Mouse (Mus musculus) kidney, adult 9 months (tissue): ENCODE data around the gene Akap13.

Source experiments
- DNase-seq: peaks from one replicate; pipeline ENCODE4 v3.0.0; 2022

The Akap13 gene

GRCm38 (mm10) chr7:75686046-75686826 is 230.9 kb downstream of the Akap13 start:
- no peak for DNase-seq

GRCm38 (mm10) chr7:75686827-75687164 is 231.5 kb downstream of the Akap13 start:
- DNase-seq = no peak

- DNase-seq = no peak
Measured at GRCm38 (mm10) chr7:75688144-75688543, 232.8 kb downstream of the Akap13 start.

DNA sequence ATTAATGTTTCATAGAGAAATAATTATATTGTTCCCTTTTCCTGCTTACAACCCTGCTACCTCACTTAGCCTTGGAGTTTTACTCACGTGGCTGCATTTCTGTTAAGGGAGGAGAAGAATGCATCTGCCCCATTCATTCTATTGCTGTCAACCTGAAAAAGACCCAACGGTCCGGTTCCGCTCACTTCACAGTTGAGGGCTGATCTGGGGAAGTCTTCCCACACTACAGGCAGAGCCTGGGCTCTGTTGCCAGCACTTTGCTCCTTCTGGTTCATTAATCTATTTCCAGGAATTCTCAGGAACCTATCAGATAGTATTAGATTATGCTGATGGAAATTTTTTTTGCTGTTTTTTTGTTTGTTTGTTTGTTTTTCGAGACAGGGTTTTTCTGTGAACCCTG is 239.4 kb downstream of the Akap13 start:
- no peak for DNase-seq

- no peak for DNase-seq
Measured at GRCm38 (mm10) chr7:75699836-75700235, 244.5 kb downstream of the Akap13 start.

GRCm38 (mm10) chr7:75700771-75701345 is 245.5 kb downstream of the Akap13 start:
- DNase-seq = no peak

DNA sequence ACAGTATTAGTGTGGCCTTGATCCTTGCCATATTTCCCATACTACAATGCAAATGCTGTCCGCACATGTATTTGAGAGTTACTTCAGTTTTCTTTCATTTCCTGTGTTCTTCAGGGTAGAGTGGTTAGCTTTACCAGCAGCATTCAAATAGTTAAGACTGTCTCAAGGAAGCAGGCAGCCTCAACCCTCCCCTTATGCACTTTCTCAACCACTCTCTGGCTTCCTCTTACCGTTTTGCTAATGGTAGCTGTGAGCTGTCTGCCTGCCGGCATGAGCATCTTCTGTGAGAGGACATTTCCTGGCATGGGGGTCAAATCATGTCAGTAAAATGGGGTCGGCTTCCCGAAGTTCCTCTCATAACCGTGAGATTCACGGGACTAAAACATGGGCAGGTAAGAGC is 246.4 kb downstream of the Akap13 start:
- DNase-seq = no peak

DNA sequence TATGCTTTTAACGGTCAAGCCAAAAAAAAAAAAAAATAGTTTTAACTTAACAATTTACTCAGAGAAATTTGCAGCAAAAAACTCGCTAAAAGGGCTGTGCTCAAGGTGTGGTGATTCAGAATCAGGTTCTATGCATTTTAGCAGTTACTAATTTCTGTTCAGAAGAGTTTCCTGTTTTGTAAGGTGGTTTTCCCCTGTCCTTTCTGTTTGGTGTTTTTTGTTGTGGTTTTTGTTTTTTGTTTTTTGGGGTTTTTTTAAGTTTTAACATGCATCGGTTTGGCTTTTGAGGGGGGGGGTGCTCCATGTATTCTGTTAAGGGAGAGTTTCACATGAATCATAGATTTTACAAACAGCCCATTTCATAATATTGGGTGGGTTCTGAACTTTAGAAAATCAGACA is 247.0 kb downstream of the Akap13 start:
- DNase-seq = no peak

GRCm38 (mm10) chr7:75702966-75703645 is 247.8 kb downstream of the Akap13 start:
- no peak for DNase-seq

GRCm38 (mm10) chr7:75704862-75705261 is 249.5 kb downstream of the Akap13 start:
- no peak for DNase-seq

DNA sequence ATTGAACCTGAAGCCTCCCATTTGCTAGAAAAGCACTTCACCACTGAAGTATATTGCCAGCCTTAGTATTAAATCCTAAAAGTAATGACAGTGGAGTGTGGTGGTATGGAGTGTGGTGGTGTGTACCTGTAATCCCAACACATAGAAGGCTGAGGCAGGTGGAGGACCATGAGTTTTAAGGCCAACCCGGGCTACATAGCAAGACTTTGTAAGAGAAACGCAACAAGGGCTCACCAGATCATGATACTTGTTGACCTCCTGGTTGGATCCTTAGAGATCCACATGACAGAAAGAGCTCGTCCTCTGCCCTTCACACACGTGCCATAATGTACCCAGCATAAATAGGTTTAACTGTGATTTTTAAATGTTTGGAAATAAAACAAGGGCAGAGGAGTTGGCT is 254.6 kb downstream of the Akap13 start:
- DNase-seq = no peak

- no peak for DNase-seq
Measured at GRCm38 (mm10) chr7:75710920-75711319, 255.6 kb downstream of the Akap13 start.

DNA sequence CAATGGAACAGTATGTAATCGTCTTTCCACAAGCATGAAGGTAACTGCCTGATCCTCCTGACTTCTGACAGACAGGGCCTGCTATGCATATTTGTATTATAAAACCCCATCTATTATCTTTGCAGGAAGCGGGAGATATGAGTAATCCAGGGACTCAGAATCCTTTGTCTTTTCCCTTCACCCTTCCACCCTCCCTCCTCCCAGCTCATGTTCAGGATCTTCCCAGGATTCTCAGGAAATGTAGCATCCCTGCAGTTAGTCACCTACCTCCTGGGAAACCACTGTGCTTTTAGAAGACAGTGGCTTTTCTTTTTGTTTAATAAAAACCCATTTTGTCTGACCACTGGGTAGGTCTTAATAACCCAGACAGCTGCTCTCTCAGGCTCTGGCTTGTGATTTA is 256.1 kb downstream of the Akap13 start:
- no peak for DNase-seq

- DNase-seq = no peak
Measured at GRCm38 (mm10) chr7:75712808-75713207, 257.5 kb downstream of the Akap13 start.

GRCm38 (mm10) chr7:75713959-75714358 is 258.6 kb downstream of the Akap13 start:
- DNase-seq = no peak

DNA sequence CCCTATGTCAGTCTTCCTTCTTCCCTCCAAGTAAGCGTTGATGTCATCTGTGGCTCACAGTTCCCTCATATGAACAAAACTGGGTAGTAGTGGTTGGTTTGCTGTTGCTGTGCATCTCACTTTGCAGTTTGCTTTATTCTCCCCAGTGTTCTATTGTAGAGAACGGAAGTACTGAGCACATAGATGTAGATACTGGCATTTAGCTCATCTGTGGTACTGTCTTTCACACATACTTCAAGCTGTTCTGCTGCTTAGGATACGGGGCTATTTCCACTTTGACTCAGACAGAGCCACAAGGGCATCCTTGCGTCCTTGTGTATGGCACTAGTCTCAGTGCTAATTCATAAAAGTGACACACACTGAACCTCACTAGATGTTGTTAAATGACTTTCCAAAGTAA is 259.7 kb downstream of the Akap13 start:
- DNase-seq = no peak

DNA sequence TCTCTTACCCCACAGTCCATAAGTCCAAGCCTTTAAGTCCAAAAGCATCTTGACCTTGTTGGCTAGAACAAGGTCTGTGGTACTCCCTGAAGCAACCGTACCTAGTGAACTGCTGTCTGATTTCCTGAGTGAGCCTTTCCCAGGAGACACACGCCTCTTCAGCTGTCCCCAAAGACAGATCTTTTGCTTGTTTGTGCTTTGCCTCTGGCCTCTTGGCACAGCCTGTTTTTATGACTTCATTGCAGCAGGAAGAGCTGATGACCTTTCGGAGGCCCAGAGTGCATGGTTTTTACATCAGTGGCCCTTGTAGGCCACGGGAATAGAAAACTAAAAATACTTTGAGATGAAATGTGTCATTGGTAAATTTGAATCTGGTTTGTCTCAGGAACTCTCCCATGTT is 260.6 kb downstream of the Akap13 start:
- DNase-seq = peak; percentile 66

- no peak for DNase-seq
Measured at GRCm38 (mm10) chr7:75717349-75717748, 262.0 kb downstream of the Akap13 start.

DNA sequence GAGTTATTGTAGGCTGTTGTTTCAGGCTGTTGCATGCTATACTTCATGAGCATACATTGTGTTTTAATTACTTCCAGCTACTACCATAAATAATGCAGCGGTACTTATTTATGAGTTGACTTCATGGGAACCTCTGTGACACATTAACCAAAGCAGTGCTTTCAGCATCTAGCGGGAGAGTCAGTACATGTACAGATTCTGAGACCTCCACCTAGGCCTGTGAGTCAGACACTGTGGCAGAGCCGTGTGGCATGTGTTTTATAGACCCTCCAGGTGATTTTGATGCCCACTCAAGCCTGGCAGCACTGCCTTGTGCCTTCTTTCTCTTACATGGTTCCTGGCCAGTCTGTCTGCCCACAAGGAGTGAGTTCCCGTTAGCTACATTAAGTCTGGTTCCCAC is 266.0 kb downstream of the Akap13 start:
- no peak for DNase-seq

- no peak for DNase-seq
Measured at GRCm38 (mm10) chr7:75724012-75724411, 268.7 kb downstream of the Akap13 start.

DNA sequence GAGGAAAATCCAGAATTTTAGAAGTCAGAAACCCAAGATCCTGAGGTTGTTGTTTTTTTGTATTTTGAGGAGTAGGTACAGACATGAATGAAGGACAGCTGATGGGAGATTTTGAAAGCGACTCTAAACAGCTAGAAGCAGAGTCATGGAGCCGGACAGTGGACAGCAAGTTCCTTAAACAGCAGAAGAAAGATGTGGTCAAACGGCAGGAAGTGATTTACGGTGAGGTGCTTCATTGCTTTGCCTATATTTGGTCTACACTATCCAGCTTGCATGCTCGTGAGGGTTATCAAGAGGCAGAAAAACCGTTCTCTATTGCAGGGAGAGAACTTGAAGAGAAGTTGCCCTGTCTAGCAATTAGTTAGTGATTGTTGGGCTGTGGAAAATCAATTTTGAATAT is 270.6 kb downstream of the Akap13 start:
- DNase-seq = no peak

- no peak for DNase-seq
Measured at GRCm38 (mm10) chr7:75726867-75727266, 271.5 kb downstream of the Akap13 start.

- DNase-seq = no peak
Measured at GRCm38 (mm10) chr7:75729652-75730051, 274.3 kb downstream of the Akap13 start.

GRCm38 (mm10) chr7:75730216-75730615 is 274.9 kb downstream of the Akap13 start:
- DNase-seq = no peak
